Mouse (Mus musculus) NIH3T3 (cell line): ENCODE measurements around the gene Ano7.

ENCODE experiments used
- DNase-seq: peaks from one replicate; pipeline ENCODE4 v3.0.0-alpha.2; 2012; ENCODE audit warnings: low read depth

Ano7 gene

GRCm38 (mm10) chr1:93373665-93374064 is at the start of gene Ano7:
Ano7 (plus strand) TSS chr1:93373930.
- no peak for DNase-seq

GRCm38 (mm10) chr1:93323973-93324372 is 49.8 kb upstream of the Ano7 start:
- no peak for DNase-seq

GRCm38 (mm10) chr1:93326446-93326845 is 47.3 kb upstream of the Ano7 start:
- peak; percentile 91 for DNase-seq

- DNase-seq, result peak; percentile 64
Measured at GRCm38 (mm10) chr1:93334621-93335020, 39.1 kb upstream of the Ano7 start.

- peak; percentile 98 for DNase-seq
Measured at GRCm38 (mm10) chr1:93342648-93343503, 30.9 kb upstream of the Ano7 start, which contains the start of the genes Ppp1r7 and Pask. Ppp1r7 (plus strand) TSS chr1:93342854. Pask (minus strand) TSS chr1:93343482.

GRCm38 (mm10) chr1:93343504-93344047 is 30.2 kb upstream of the Ano7 start:
- DNase-seq, result peak; percentile 98

DNA sequence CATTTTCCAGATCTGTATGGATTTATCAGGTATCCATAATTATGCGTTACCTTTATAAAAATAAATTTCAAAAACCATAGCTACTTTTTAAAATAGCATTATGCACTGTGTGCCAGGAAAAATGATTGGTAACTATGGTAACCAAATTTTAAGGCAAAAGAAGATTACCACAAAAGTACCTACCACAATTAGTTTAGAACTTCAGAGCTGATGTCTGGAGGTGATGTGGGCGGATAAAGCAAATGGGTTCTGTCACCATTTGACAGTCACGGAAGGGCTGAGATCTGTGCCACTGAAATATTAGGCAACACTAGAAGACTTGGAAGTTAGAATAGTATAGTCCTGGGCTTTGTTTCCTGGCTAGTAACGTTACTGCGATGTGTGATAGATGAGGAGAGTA is 26.6 kb upstream of the Ano7 start:
- no peak for DNase-seq

DNA sequence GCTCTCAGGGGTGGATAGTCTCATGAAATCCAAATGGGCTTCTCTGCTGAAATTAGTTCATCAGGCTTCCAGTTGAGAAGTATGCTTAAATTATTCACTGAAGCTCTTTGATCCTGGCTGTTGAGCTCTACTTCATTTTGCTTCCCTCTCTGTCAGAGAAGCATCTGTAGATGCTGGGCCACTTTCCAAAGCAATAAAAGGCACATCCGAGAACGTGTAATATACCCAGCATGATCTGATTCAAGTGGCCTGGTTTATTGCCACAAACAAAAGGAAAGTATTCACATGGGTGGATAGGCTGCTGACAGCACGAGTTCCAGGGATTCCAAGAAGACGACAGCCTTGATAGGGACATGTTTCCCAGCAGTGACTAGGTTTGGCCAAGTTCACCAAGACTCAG is 24.0 kb upstream of the Ano7 start:
- DNase-seq, result no peak

- DNase-seq, result no peak
Measured at GRCm38 (mm10) chr1:93352724-93353123, 21.0 kb upstream of the Ano7 start.

GRCm38 (mm10) chr1:93362661-93363060 is 11.1 kb upstream of the Ano7 start:
- DNase-seq, result no peak

DNA sequence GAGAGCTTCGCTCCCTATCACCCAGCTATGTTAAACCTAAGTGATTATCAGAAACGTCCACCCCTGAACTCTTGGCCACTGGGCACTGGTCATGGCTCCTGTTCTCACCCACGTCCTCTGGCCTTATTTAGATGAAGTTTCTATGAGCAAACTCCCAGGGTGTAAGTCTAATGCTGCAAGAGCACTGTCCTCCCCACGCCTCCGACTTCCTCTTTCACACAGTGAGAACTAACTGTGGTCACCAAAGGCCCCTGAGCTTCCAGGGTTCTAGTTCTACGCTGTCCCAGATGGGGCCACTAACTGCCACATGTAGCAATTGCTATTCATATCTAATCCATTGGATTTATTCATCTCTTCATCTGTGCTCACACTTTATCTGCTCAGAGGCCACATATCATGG is 8.1 kb upstream of the Ano7 start:
- no peak for DNase-seq

DNA sequence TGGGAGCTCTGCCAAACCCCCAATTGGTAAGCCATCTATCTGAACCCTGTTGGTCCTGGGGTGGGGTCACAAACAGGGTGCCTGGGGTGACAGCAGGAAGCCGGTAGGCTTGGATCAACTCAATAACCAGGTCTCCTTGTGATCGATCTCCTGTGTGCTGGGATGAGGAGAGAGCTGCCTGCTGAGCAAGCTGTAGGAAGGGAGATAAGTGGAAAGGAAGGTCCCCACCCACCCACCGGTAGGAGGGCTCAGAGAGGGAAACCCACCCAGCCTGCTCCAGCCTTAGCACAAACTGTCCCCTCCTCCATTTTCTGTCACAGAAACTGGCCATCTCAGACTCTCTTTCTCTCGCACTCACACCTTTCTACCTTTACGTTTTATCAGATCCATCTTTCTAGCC is 3.6 kb downstream of the Ano7 start:
- DNase-seq, result no peak

- no peak for DNase-seq
Measured at GRCm38 (mm10) chr1:93379117-93379516, 5.4 kb downstream of the Ano7 start.

- no peak for DNase-seq
Measured at GRCm38 (mm10) chr1:93387198-93387597, 13.5 kb downstream of the Ano7 start.

GRCm38 (mm10) chr1:93388906-93389305 is 15.2 kb downstream of the Ano7 start:
- DNase-seq, result no peak

DNA sequence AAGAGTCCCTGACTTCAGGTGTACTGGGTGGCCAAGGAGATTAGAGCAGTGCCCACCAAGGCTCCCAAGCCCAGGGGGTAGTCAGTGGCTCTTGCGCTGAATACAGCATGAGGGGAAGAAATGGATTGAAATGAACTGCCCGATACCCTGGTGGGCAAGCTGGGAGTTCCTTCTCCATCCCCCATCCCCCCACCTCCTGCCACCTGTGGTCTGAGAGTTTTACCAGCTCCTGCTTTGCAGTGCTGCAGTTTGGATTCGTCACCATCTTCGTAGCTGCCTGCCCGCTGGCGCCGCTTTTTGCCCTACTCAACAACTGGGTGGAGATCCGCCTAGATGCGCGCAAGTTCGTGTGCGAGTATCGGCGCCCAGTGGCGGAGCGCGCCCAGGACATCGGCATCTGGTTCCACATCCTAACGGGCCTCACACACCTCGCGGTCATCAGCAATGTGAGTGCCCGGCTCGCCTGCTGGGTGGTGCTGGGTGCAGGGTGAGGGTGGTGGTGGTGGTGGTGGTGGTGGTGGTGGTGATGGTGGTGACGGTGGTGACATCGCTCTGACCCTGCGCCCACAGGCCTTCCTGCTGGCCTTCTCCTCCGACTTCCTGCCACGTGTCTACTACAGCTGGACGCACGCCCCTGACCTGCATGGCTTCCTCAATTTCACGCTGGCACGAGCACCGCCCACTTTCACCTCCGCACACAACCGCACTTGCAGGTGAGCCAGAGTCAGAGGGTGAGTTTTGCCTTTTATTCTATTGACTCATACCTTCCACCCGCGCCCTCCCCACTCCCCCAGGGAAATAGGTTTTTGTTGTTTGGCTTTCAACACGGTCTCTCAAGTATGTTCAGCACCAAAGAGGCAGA is 27.7 kb downstream of the Ano7 start:
- no peak for DNase-seq

- no peak for DNase-seq
Measured at GRCm38 (mm10) chr1:93403403-93403802, 29.7 kb downstream of the Ano7 start.

DNA sequence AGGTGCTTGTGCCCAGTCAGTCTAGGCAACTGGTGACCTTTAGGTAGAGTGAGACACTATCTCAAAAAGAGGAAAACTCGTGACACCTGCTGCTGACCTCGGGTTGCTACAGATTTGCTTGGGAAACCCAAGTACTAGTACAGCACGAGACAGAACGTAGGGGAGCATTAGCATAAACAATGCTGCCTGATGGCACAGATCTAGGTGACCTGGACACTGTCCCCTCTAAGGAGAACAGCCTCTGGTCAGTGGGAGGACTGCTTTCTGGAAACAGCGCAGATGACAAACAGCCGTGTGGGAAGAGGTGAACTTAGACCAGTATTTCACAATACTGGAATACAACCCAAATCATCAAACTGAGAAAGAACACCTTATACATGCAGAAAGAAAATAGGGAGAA is 58.4 kb downstream of the Ano7 start:
- no peak for DNase-seq

DNA sequence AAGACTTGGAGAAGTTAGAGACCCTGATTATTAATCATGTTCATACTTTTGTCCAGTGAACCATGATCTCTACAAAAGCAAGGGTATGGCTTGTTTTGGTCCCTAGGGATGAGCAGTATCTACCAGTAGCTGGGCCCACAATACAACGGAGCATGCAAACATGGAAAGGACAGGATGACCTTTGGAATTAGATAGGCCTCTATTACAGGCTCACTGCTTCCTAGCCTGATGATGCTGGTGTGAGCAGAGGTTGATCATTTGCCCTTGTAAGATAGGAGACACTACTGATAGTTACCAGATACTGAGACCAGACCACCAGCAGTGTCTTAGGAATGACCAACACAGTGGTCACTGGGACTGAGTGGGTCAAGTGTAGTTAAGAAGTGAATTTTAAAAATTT is 65.6 kb downstream of the Ano7 start:
- DNase-seq, result no peak

DNA sequence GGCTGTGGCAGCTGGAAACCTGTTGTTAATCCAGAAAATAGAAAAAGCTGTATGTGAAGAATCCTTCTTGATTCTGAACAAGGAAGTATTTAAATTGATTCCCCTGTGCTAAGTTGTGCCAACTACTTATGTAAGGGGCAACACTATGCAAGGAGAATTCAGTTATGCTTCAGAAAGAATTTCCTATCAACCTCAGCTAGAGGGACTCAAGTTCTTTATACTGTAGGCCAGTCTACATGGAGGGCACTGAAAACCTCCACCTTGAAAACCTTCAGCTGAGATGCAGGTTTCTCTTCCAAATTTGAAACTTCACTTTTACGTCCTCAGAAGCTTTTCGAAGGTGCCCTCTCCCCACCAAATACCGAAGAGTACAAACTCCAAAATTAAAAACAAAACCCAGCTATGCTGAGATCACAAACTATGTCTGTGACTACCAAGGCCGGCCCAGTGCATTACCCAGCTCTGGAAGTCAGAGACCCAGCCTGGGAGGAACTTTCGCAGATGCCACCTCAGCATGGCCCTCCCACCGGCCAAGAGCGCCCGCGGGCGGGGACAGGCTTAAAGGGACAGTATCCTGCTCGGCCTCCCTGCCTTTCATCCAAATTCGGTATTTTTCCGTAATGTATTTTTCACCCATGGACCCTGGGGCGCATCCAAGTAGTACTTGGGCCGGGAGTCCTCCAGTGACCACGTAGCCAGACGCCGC is 70.8 kb downstream of the Ano7 start:
- DNase-seq, result peak; percentile 87

- DNase-seq, result peak; percentile 89
Measured at GRCm38 (mm10) chr1:93445111-93445821, 71.5 kb downstream of the Ano7 start.
